Mouse (Mus musculus) liver, adult (tissue): ENCODE measurements at regions not wholly inside any gene's neighbourhood (a gene's known extent, or its start where the extent isn't known, plus 50 kb on each side); places are given as distances from the start of the nearest gene placed in this dataset.
A peak's percentile ranks its signal among the peaks of the same experiment; 100 is the strongest.

Experiments
- GATA4 ChIP-seq: IDR thresholded peaks from 2 replicates; pipeline ENCODE4 v1.6.1; 2014; ENCODE audit warnings: mild to moderate bottlenecking, low read length; ENCODE audit not compliant: insufficient replicate concordance

GRCm38 (mm10) chr4:31826661-31827060 is 137.2 kb upstream of the Map3k7 start:
- TF ChIP-seq GATA4, result no peak

- no peak for TF ChIP-seq GATA4
Observed at GRCm38 (mm10) chr4:31827266-31827665, 136.6 kb upstream of the Map3k7 start.

GRCm38 (mm10) chr4:31830241-31830640 is 133.7 kb upstream of the Map3k7 start:
- TF ChIP-seq GATA4, result no peak

GRCm38 (mm10) chr4:31831469-31831868 is 132.4 kb upstream of the Map3k7 start:
- no peak for TF ChIP-seq GATA4

- TF ChIP-seq GATA4, result no peak
Observed at GRCm38 (mm10) chr4:31833828-31834227, 130.1 kb upstream of the Map3k7 start.

- peak; percentile 63; the same call in 1 of the 2 replicates for TF ChIP-seq GATA4
Observed at GRCm38 (mm10) chr4:31835051-31835450, 128.8 kb upstream of the Map3k7 start.

- TF ChIP-seq GATA4, result no peak
Observed at GRCm38 (mm10) chr4:31838592-31838991, 125.3 kb upstream of the Map3k7 start.

GRCm38 (mm10) chr4:31849763-31850162 is 114.1 kb upstream of the Map3k7 start:
- no peak for TF ChIP-seq GATA4

GRCm38 (mm10) chr4:31851006-31851405 is 112.9 kb upstream of the Map3k7 start:
- TF ChIP-seq GATA4, result no peak

GRCm38 (mm10) chr4:31853851-31854250 is 110.0 kb upstream of the Map3k7 start:
- TF ChIP-seq GATA4, result no peak

- TF ChIP-seq GATA4, result no peak
Observed at GRCm38 (mm10) chr4:31860389-31860788, 103.5 kb upstream of the Map3k7 start.

GRCm38 (mm10) chr4:31861172-31861571 is 102.7 kb upstream of the Map3k7 start:
- no peak for TF ChIP-seq GATA4

GRCm38 (mm10) chr4:31872985-31873983 is 90.6 kb upstream of the Map3k7 start:
- TF ChIP-seq GATA4, result no peak

- no peak for TF ChIP-seq GATA4
Observed at GRCm38 (mm10) chr4:31877389-31877788, 86.5 kb upstream of the Map3k7 start.

GRCm38 (mm10) chr4:31878493-31879191 is 85.3 kb upstream of the Map3k7 start:
- no peak for TF ChIP-seq GATA4

- no peak for TF ChIP-seq GATA4
Observed at GRCm38 (mm10) chr4:31879192-31879585, 84.7 kb upstream of the Map3k7 start.
